Mouse (Mus musculus) CD4-positive, CD25-positive, alpha-beta regulatory T cell, adult 2 months (primary cell): Measurements from ENCODE around the gene Exd1.

Experiments used
- DNase-seq: peaks from one replicate; pipeline ENCODE4 v3.0.0-alpha.2; 2012; ENCODE audit warnings: low read depth, low spot score

Gene Exd1

GRCm38 (mm10) chr2:119547522-119548370 is at the start of gene Exd1, which contains the start of gene Chp1:
Gene Exd1, minus strand, starts transcription at chr2:119547627.
Gene Chp1, plus strand, starts transcription at chr2:119547697.
- peak; percentile 96 for DNase-seq

GRCm38 (mm10) chr2:119596781-119597330 is 49.4 kb upstream of the Exd1 start:
- no peak for DNase-seq

- DNase-seq, result no peak
These were observed 47.9 kb upstream of the Exd1 start for GRCm38 (mm10) chr2:119595308-119595707.

GRCm38 (mm10) chr2:119594113-119594981 is 46.9 kb upstream of the Exd1 start:
- peak; percentile 97 for DNase-seq

- no peak for DNase-seq
These were observed 46.3 kb upstream of the Exd1 start for GRCm38 (mm10) chr2:119593765-119594112.

- peak; percentile 36 for DNase-seq
These were observed 43.8 kb upstream of the Exd1 start for GRCm38 (mm10) chr2:119591247-119591646.

- peak; percentile 82 for DNase-seq
These were observed 40.0 kb upstream of the Exd1 start for GRCm38 (mm10) chr2:119587383-119587782.

GRCm38 (mm10) chr2:119584282-119584681 is 36.9 kb upstream of the Exd1 start:
- DNase-seq, result no peak

- DNase-seq, result no peak
These were observed 36.0 kb upstream of the Exd1 start for GRCm38 (mm10) chr2:119583439-119583838.

- DNase-seq, result no peak
These were observed 34.1 kb upstream of the Exd1 start for GRCm38 (mm10) chr2:119581571-119581970.

GRCm38 (mm10) chr2:119572471-119572870 is 25.0 kb upstream of the Exd1 start:
- DNase-seq, result no peak

GRCm38 (mm10) chr2:119566182-119566855 is 18.9 kb upstream of the Exd1 start:
- no peak for DNase-seq

GRCm38 (mm10) chr2:119565284-119565683 is 17.9 kb upstream of the Exd1 start:
- DNase-seq, result no peak

GRCm38 (mm10) chr2:119561794-119562193 is 14.4 kb upstream of the Exd1 start:
- DNase-seq, result no peak

GRCm38 (mm10) chr2:119558737-119559340 is 11.4 kb upstream of the Exd1 start:
- peak; percentile 27 for DNase-seq

GRCm38 (mm10) chr2:119558039-119558438 is 10.6 kb upstream of the Exd1 start:
- no peak for DNase-seq

- no peak for DNase-seq
These were observed 2.3 kb upstream of the Exd1 start for GRCm38 (mm10) chr2:119549678-119550077.

- no peak for DNase-seq
These were observed 1.3 kb upstream of the Exd1 start for GRCm38 (mm10) chr2:119548691-119549090.

- no peak for DNase-seq
These were observed 889 bp upstream of the Exd1 start for GRCm38 (mm10) chr2:119548371-119548660.

GRCm38 (mm10) chr2:119546848-119547521 is 442 bp downstream of the Exd1 start:
- DNase-seq, result peak; percentile 97

GRCm38 (mm10) chr2:119543656-119544055 is 3.8 kb downstream of the Exd1 start:
- DNase-seq, result no peak
